In the genomic region with DNA sequence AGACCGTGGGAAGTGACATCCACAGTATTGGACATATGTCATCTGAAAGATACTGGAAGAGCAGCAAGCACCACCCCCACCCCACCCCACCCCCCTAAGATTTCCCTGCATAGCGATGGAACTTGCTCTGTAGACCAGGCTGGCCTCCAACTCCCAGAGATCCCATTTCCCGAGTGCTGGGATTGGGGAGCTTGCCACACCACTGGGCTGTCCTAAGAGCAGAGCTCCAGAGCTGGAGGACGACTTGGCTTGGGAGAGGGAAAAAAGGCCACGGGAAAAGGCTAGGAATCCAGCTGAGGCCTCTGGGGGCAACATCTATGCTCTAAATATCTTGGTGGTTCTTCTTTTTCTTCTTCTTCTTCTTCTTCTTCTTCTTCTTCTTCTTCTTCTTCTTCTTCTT, we compare ENCODE assay signal across 16 mouse cellular contexts. TPM values are rescaled to one million over a fixed set of nuclear protein-coding genes. Genes with fewer than 3 reads are reported as not detected.
A peak's percentile ranks its signal among the peaks of the same experiment; 100 is the strongest.
DNase-seq lines count a peak whose midpoint lies in the region.
"Had no signal": no experiment of that assay in that cellular context is flagged by ENCODE, and none has a peak within 500 bp of the region (broad histone marks: within the 10 kb centered on the region; RNA-seq: fewer than 3 reads in every experiment).

No protein-coding gene starts in this region.

- intact Hi-C loops in heart, postnatal 36 days (cut with DNase I), result loop anchor here (2.0 kb wide), 1 partner anchor 16 kb away; no protein-coding TSS in a partner anchor

- peak; percentile 93 for DNase-seq in heart, adult 11 months
- no peak for DNase-seq in heart, postnatal 36 days
- DNase-seq: adrenal gland, adult 2 months; adrenal gland, adult 8-10 months; adrenal gland, postnatal 10 days; adrenal gland, postnatal 14 days; adrenal gland, postnatal 25 days; adrenal gland, postnatal 36 days; B cell, adult 2 months; cerebellum, adult 11 months; cerebellum, adult 11-12 months; cerebellum, adult 18-20 months; cerebellum, adult 2 months had no signal

RNA-seq across cellular contexts. Expression of a gene that starts 5.8 kb away (rescaled TPM):
- 10 to 100 TPM; 15.5 to 20.1 TPM for total RNA-seq in heart, postnatal 36 days (2021)

RNA-seq across cellular contexts. Expression of a gene that starts 22.4 kb away (rescaled TPM):
- under 1 TPM in 1 of 2 experiments, not detected in 1; 0.16 TPM for total RNA-seq in heart, postnatal 36 days (2021)
- total RNA-seq: adrenal gland, postnatal 25 days had no signal

RNA-seq across cellular contexts. Expression of a gene that starts 22.8 kb away (rescaled TPM):
- total RNA-seq in heart, postnatal 36 days (2021), result under 1 TPM in 1 of 2 experiments, not detected in 1; 0.51 TPM
- total RNA-seq: CH12.LX, G1E, MEL had no signal

RNA-seq across cellular contexts. Expression of a gene that starts 28.1 kb away (rescaled TPM):
- total RNA-seq in heart, postnatal 36 days (2021), result 1 to 10 TPM in 1 of 2 experiments, under 1 TPM in 1; 0.50 to 1.5 TPM

RNA-seq across cellular contexts. Expression of a gene that starts 42.8 kb away (rescaled TPM):
- total RNA-seq in heart, postnatal 36 days (2021), result 10 to 100 TPM; 30.6 to 30.7 TPM
